Mouse (Mus musculus) hindbrain, embryonic 14.5 days (tissue): ENCODE measurements around the gene Tub. TPM values are rescaled to one million over a fixed set of nuclear protein-coding genes. Genes with fewer than 3 reads are reported as not detected.

Source experiments
- ATAC-seq: fragments of 200-750 bp; cut with Nextera tagmentation; 2 replicates; pipeline ENCODE4 v1.8.0; 2017; ENCODE audit warnings: moderate number of reproducible peaks, mild to moderate bottlenecking, moderate TSS enrichment, moderate library complexity; ENCODE audit not compliant: low FRiP score
- DNase-seq: peaks from one replicate; pipeline ENCODE4 v3.0.0-alpha.2; 2015; ENCODE audit warnings: low spot score
- H3K27ac ChIP-seq: fragments of 300-500 bp; sonication (generic); 2 replicates; pipeline ENCODE4 v1.5.1; 2014; ENCODE audit warnings: mild to moderate bottlenecking, moderate library complexity
- H3K27me3 ChIP-seq: fragments of 300-500 bp; sonication (generic); 2 replicates; pipeline ENCODE4 v1.6.1; 2014; ENCODE audit warnings: mild to moderate bottlenecking, low read length, mixed read lengths; ENCODE audit not compliant: control insufficient read depth, insufficient read depth
- H3K36me3 ChIP-seq: fragments of 300-500 bp; sonication (generic); replicated peaks from 2 replicates; pipeline ENCODE4 v1.6.1; 2014; ENCODE audit not compliant: control insufficient read depth, insufficient read depth
- H3K4me1 ChIP-seq: fragments of 300-500 bp; sonication (generic); replicated peaks from 2 replicates; pipeline ENCODE4 v1.6.1; 2014; ENCODE audit warnings: antibody characterized with exemption, low read length, mixed read lengths; ENCODE audit not compliant: control insufficient read depth, insufficient read depth
- H3K4me2 ChIP-seq: fragments of 300-500 bp; sonication (generic); replicated peaks from 2 replicates; pipeline ENCODE4 v1.6.1; 2014; ENCODE audit warnings: mild to moderate bottlenecking, moderate library complexity
- H3K4me3 ChIP-seq: fragments of 300-500 bp; sonication (generic); replicated peaks from 2 replicates; pipeline ENCODE4 v1.5.1; 2014; ENCODE audit warnings: mild to moderate bottlenecking, low read length
- H3K9ac ChIP-seq: fragments of 300-500 bp; sonication (generic); 2 replicates; pipeline ENCODE4 v1.6.1; 2014
- H3K9me3 ChIP-seq: fragments of 300-500 bp; sonication (generic); 2 replicates; pipeline ENCODE4 v1.6.1; 2016; ENCODE audit warnings: low read length; ENCODE audit not compliant: control insufficient read depth
- WGBS: fragments of 180-500 bp; shearing (Covaris S2); extraction: QIAGEN DNeasy Blood & Tissue Kit; methylation state at CpG from one replicate; pipeline ENCODE4 v1.1.7; 2014; 5-methylcytosine and 5-hydroxymethylcytosine counted together
- polyA plus RNA-seq: library from polyadenylated mRNA; unstranded; fragments of >200 nt; fragmentation: Nextera tagmentation; extraction: Ambion mirVana; gene quantifications from 2 replicates; pipeline ENCODE4 v1.2.1, GENCODE M21; 2014

Tub gene
- polyA plus RNA-seq, 1 experiment from 2014 or later: 52.9 TPM

DNA sequence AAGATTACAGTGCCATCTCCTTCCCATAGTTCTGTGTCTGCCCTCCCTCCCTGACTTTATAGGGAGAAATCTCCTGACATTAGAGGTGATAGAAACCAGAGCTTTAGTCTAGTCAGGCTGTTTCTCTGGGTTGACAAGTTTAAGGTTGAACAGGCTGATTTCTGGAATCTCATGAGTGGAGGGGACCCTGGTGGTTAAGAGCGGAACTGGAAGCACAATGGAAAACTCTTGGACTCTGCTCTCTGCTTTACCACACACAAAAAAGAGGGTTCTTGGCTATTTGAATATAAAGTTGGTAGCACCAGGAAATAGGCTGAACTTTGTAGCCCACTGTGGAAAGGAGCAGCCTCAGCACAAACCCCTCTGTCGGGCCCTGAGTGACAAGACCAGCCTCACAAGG is 81.9 kb downstream of the Tub start:
- no peak overlapping the region for H3K4me3 ChIP-seq
- H3K4me1 ChIP-seq: no peaks in the 10 kb centered on the region
- no peak for DNase-seq
- H3K27me3 ChIP-seq: no peaks in the 10 kb centered on the region
- peaks cover 56% of the 10 kb centered on the region for H3K36me3 ChIP-seq
- no peak overlapping the region for H3K4me2 ChIP-seq
- ATAC-seq: no peak
- WGBS: 83% methylated on average over 2 of the region's 2 CpGs
- H3K9me3 ChIP-seq: no peaks in the 10 kb centered on the region
- no peak overlapping the region for H3K9ac ChIP-seq
- no peak overlapping the region for H3K27ac ChIP-seq

DNA sequence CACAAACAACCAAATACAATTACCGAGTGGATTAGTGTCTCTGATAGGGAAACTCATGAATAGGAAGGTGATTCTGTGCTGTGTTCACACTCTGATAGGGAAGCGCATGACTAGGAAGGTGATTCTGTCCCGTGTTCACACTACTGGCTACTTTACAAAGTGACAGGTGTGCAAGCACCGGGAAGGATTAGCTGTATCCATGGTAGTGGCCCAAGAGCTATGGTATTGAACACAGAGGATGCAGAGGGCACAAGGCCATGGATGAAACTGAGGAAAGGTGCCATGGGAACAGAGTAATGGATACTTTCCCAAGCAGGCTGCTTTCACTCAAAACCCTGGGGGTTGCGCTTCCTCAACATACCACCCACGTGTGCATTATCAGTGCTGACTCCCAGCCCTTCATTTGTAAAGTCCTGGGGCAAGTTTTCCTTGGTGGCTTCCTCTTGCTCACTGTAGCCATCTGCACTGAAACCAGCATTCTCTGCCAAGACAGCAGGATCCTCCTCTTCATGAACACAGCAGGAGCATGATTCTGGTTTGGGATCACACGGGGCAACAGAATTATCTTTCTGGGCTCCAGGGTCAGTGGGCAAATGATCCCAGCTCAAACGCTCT is 88.1 kb downstream of the Tub start:
- H3K4me2 ChIP-seq: no peak overlapping the region
- H3K4me1 ChIP-seq: no peaks in the 10 kb centered on the region
- no peak overlapping the region for H3K4me3 ChIP-seq
- DNase-seq (no peak), ATAC-seq (no peak)
- no peaks in the 10 kb centered on the region for H3K9me3 ChIP-seq
- H3K36me3 ChIP-seq: peaks cover 16% of the 10 kb centered on the region
- H3K9ac ChIP-seq: no peak overlapping the region
- H3K27me3 ChIP-seq: no peaks in the 10 kb centered on the region
- 89% methylated on average over 8 of the region's 8 CpGs for WGBS
- no peak overlapping the region for H3K27ac ChIP-seq

DNA sequence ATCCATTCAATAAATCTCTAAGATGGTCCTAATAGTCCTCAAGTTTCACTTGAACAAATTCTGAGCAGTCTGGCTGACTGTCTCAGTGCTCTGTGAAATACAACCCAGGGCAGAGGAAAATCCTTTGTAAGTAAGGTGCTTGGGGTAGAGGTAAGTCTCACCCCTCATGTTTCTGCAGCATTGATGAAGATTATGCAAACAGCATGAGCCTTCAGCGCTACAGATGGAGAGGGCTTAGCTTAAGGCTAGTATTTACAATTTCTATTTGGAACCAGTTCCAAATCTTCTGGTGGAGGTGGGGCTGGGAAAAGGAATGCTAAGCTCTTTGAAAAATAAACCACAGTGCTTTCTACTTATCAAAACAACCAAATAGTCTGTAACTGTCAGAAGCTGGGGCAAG is 88.8 kb downstream of the Tub start:
- no peak overlapping the region for H3K9ac ChIP-seq
- no peak for DNase-seq
- H3K4me2 ChIP-seq: no peak overlapping the region
- WGBS: 47% methylated on average over 1 of the region's 1 CpGs
- H3K27me3 ChIP-seq: no peaks in the 10 kb centered on the region
- H3K4me1 ChIP-seq: no peaks in the 10 kb centered on the region
- no peak for ATAC-seq
- H3K9me3 ChIP-seq: no peaks in the 10 kb centered on the region
- H3K27ac ChIP-seq: no peak overlapping the region
- peaks cover 15% of the 10 kb centered on the region for H3K36me3 ChIP-seq
- no peak overlapping the region for H3K4me3 ChIP-seq

DNA sequence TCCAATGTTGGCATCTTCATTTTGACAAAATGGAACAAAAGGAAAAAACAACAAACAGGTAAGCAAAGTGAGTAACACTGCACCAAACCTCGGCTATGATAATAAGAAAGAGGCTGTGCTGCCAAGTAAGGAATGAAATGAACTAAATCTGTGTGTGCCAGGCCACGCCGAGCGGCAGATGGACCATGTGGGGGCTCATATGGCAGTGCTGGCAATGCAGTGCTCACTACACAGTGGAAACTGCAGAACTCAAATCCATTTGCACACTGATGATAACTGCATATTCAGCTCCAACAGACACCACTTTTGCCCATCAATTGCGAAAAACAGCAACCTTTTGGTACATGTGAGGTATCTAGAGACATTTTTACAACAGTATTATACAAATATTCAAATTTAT is 89.3 kb downstream of the Tub start:
- DNase-seq (no peak), ATAC-seq (no peak)
- H3K4me3 ChIP-seq: no peak overlapping the region
- no peaks in the 10 kb centered on the region for H3K4me1 ChIP-seq
- WGBS: 81% methylated on average over 5 of the region's 5 CpGs
- H3K27ac ChIP-seq: no peak overlapping the region
- no peaks in the 10 kb centered on the region for H3K27me3 ChIP-seq
- no peak overlapping the region for H3K9ac ChIP-seq
- H3K4me2 ChIP-seq: no peak overlapping the region
- H3K36me3 ChIP-seq: peaks cover 15% of the 10 kb centered on the region
- H3K9me3 ChIP-seq: no peaks in the 10 kb centered on the region

DNA sequence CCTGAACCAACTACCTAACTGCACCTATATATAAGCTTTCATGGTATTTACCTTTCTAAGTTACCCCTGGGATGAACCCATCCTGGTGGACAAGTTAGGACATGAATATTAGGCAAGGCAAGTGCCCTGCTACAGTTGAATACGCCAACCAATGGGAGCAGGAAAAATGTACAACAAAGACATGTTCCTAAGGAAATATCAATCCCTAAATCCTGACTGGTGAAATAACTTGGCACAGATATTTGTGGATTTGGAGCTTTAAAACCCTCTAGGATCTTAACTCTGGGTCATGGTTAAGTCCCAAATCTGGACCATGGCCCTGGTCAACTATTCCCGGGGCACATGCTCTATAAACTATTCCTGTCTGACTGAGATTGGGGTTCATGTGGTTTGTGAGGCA is 95.7 kb downstream of the Tub start:
- 97% methylated on average over 2 of the region's 2 CpGs for WGBS
- no peaks in the 10 kb centered on the region for H3K4me1 ChIP-seq
- H3K4me2 ChIP-seq: no peak overlapping the region
- H3K4me3 ChIP-seq: no peak overlapping the region
- no peaks in the 10 kb centered on the region for H3K27me3 ChIP-seq
- H3K9me3 ChIP-seq: no peaks in the 10 kb centered on the region
- H3K27ac ChIP-seq: no peak overlapping the region
- no peak for DNase-seq
- peaks cover 12% of the 10 kb centered on the region for H3K36me3 ChIP-seq
- ATAC-seq: no peak
- no peak overlapping the region for H3K9ac ChIP-seq

DNA sequence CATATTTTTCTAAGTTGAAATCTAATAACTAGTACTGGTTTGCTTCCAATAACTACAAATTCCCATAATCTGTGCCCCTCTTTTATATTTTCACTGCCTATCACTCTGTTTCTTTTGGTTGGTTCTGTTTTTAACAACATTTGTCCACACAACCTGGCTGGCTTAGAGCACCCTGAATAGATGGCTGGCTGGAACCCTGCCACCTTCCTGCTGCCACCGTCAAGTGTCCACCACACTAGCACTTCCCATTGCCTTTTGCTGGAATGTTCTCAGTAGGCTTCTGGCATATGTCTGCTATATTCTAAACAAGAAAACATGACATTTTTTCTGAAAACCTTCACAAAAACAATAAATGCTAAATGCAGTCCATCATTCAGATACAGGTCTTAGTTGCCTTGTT is 100.7 kb downstream of the Tub start:
- Histone ChIP-seq H3K27ac (no peak overlapping the region), H3K9me3 (no peaks in the 10 kb centered on the region), H3K36me3 (peaks cover 29% of the 10 kb centered on the region), H3K4me2 (no peak overlapping the region), H3K4me3 (no peak overlapping the region), H3K9ac (no peak overlapping the region), H3K27me3 (no peaks in the 10 kb centered on the region), H3K4me1 (no peaks in the 10 kb centered on the region)
- ATAC-seq: no peak
- WGBS: 87% methylated on average over 1 of the region's 1 CpGs
- no peak for DNase-seq

DNA sequence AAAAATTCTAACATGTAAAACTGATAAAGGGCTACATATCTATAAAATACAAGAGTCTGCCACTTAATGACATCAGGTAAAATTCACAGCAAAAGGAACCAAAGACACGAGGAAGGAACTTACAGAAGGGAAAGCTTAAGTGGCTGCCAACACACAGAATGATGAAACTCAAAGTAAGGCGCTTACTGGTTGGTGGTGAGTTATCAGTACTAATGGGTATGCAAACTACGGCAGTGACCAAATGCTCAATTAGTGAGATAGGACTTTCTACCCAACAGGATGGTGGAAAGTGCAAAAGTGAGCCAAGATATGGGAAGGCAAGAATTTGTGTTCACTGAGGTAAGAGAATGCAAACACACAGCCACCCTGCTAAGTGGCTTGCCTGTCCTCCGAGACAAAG is 109.4 kb downstream of the Tub start:
- no peaks in the 10 kb centered on the region for H3K27me3 ChIP-seq

DNA sequence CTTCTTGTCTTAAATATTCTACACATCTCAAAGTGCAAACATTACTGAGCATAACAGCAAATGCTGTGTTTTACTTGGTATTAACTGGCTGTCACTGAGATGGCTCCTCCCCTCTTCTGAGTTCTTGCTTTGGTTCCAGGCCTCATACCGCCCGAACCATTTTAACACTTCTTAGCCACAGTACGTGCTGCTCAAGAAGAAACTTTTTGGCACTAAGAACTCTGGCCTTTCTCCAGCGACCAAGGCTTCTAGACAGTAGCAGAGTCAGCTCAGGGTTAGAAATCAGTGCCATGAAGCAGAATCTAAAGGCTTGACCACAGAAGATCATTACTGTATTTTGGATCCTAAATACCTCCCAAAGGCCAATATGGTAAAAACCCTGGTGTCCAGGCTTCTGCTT is 119.5 kb downstream of the Tub start:
- 87% methylated on average over 4 of the region's 4 CpGs for WGBS

More for the DNA sequence above, 109.4 kb downstream of the Tub start:
- Histone ChIP-seq H3K36me3 (peaks cover 13% of the 10 kb centered on the region), H3K4me3 (no peak overlapping the region), H3K27ac (no peak overlapping the region), H3K9me3 (no peaks in the 10 kb centered on the region), H3K4me2 (no peak overlapping the region), H3K9ac (no peak overlapping the region), H3K4me1 (no peaks in the 10 kb centered on the region)
- DNase-seq (no peak), ATAC-seq (no peak)
- 89% methylated on average over 4 of the region's 4 CpGs for WGBS

DNA sequence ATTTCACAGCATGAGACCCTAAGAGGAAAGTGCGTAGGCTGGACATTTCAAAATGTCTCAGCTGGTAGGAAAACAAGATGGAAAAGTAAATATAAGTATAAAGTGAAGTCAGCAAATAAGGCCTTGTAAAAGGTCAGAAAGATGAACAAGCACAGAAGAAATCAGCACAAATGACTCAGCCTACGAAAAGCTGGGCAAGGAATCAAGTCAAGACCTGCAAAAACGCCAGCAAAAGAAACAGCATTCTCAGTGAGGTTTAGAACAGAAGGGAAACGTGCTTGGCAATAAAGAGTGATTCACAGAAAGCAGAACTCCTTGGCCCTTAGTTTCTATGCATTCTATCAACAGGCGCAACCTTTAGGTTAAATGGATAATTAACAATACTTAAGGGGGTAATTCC is 122.2 kb downstream of the Tub start:
- no peak for ATAC-seq
- no peaks in the 10 kb centered on the region for H3K27me3 ChIP-seq
- H3K9me3 ChIP-seq: no peaks in the 10 kb centered on the region
- H3K4me2 ChIP-seq: no peak overlapping the region
- 78% methylated on average over 5 of the region's 5 CpGs for WGBS
- no peak for DNase-seq
- H3K4me3 ChIP-seq: no peak overlapping the region
- H3K9ac ChIP-seq: no peak overlapping the region
- no peaks in the 10 kb centered on the region for H3K36me3 ChIP-seq
- no peaks in the 10 kb centered on the region for H3K4me1 ChIP-seq
- no peak overlapping the region for H3K27ac ChIP-seq

More for the DNA sequence above, 119.5 kb downstream of the Tub start:
- DNase-seq: no peak
- Histone ChIP-seq H3K4me2 (no peak overlapping the region), H3K27me3 (no peaks in the 10 kb centered on the region), H3K27ac (no peak overlapping the region), H3K9me3 (no peaks in the 10 kb centered on the region), H3K36me3 (no peaks in the 10 kb centered on the region), H3K9ac (no peak overlapping the region), H3K4me3 (no peak overlapping the region), H3K4me1 (no peaks in the 10 kb centered on the region)
- no peak for ATAC-seq
